Mouse (Mus musculus): ENCODE results near the gene Xcr1.

GRCm38 (mm10) chr9:123811831-123812230, 50.0 kb downstream of the Xcr1 start:
- no peak for TF ChIP-seq CTCF (IDR thresholded peaks at IDR 0.05; ENCODE audit: low read depth)
- no peak for TF ChIP-seq EP300 (IDR thresholded peaks at IDR 0.05; ENCODE audit: low read depth)

All from liver, embryonic 14.5 days (tissue).